Mouse (Mus musculus) embryonic facial prominence, embryonic 12.5 days (tissue): ENCODE data around the gene Cenpl. TPM values are rescaled to one million over a fixed set of nuclear protein-coding genes. Genes with fewer than 3 reads are reported as not detected.
"Not testable (repeated sequence)": the region's sequence is repeated elsewhere in the genome, so short reads cannot be mapped to it uniquely, and the experiment has no call there.

Experiments used
- ATAC-seq: fragments of 200-750 bp; cut with Nextera tagmentation; 2 replicates; pipeline ENCODE4 v1.8.0; 2017; ENCODE audit not compliant: insufficient number of reproducible peaks, insufficient read depth, low FRiP score, low TSS enrichment
- H3K27ac ChIP-seq: fragments of 300-500 bp; sonication (generic); 2 replicates; pipeline ENCODE4 v1.5.1; 2016; ENCODE audit warnings: mild to moderate bottlenecking
- H3K27me3 ChIP-seq: fragments of 300-500 bp; sonication (generic); 2 replicates; pipeline ENCODE4 v1.6.1; 2016; ENCODE audit warnings: mild to moderate bottlenecking, moderate library complexity
- H3K36me3 ChIP-seq: fragments of 300-500 bp; sonication (generic); 2 replicates; pipeline ENCODE4 v1.6.1; 2016; ENCODE audit warnings: mild to moderate bottlenecking
- H3K4me1 ChIP-seq: fragments of 300-500 bp; sonication (generic); 2 replicates; pipeline ENCODE4 v1.6.1; 2016
- H3K4me2 ChIP-seq: fragments of 300-500 bp; sonication (generic); replicated peaks from 2 replicates; pipeline ENCODE4 v1.6.1; 2016; ENCODE audit warnings: mild to moderate bottlenecking, moderate library complexity
- H3K4me3 ChIP-seq: fragments of 300-500 bp; sonication (generic); 2 replicates; pipeline ENCODE4 v1.5.1; 2016; ENCODE audit warnings: mild to moderate bottlenecking
- H3K9ac ChIP-seq: fragments of 300-500 bp; sonication (generic); 2 replicates; pipeline ENCODE4 v1.6.1; 2016; ENCODE audit warnings: mild to moderate bottlenecking, moderate library complexity
- H3K9me3 ChIP-seq: fragments of 300-500 bp; sonication (generic); 2 replicates; pipeline ENCODE4 v1.6.1; 2016; ENCODE audit warnings: mild to moderate bottlenecking, moderate library complexity
- WGBS: fragments of 180-500 bp; shearing (Covaris S2); methylation state at CpG from one replicate; pipeline ENCODE4 v1.1.7; 2016; 5-methylcytosine and 5-hydroxymethylcytosine counted together
- polyA plus RNA-seq: library from polyadenylated mRNA; unstranded; fragments of >200 nt; fragmentation: Nextera tagmentation; extraction: Ambion mirVana; gene quantifications from 2 replicates; pipeline ENCODE4 v1.2.1, GENCODE M21; 2016

Cenpl gene
- polyA plus RNA-seq = 31.9 and 32.3 TPM in 2 replicates

GRCm38 (mm10) chr1:161070352-161071271, at the start of gene Cenpl, which contains the start of gene Dars2:
TSS of gene Cenpl (plus strand) at chr1:161070713.
TSS of gene Dars2 (minus strand) at chr1:161070658.
- peak within 1 kb of the TSS; percentile 76 for H3K9ac ChIP-seq
- 0 out of 2 replicates have a peak, but pooled peaks cover 4% of the 10 kb centered on the region for H3K36me3 ChIP-seq
- peak within 1 kb of the TSS; percentile 71 for H3K4me2 ChIP-seq
- peak within 1 kb of the TSS; percentile 75 for H3K27ac ChIP-seq
- H3K4me3 ChIP-seq = peak within 1 kb of the TSS; percentile 76
- ATAC-seq = peak; percentile 96
- WGBS = under 1% methylated on average over 57 of the region's 57 CpGs
- H3K27me3 ChIP-seq = no peaks in the 10 kb centered on the region
- H3K4me1 ChIP-seq = peaks cover 30% of the 10 kb centered on the region
- H3K9me3 ChIP-seq = no peaks in the 10 kb centered on the region

GRCm38 (mm10) chr1:161025410-161026210, 44.9 kb upstream of the Cenpl start:
- Histone ChIP-seq H3K36me3 (peaks cover 21% of the 10 kb centered on the region), H3K27me3 (no peaks in the 10 kb centered on the region), H3K9me3 (no peaks in the 10 kb centered on the region), H3K4me3 (no peak overlapping the region), H3K9ac (no peak overlapping the region), H3K4me1 (no peaks in the 10 kb centered on the region), H3K4me2 (no peak overlapping the region), H3K27ac (no peak overlapping the region)
- WGBS = 71% methylated on average over 5 of the region's 5 CpGs
- no peak for ATAC-seq

GRCm38 (mm10) chr1:161027196-161027595, 43.3 kb upstream of the Cenpl start:
- no peaks in the 10 kb centered on the region for H3K27me3 ChIP-seq
- peaks cover 32% of the 10 kb centered on the region for H3K36me3 ChIP-seq
- H3K9ac ChIP-seq = no peak overlapping the region
- no peaks in the 10 kb centered on the region for H3K4me1 ChIP-seq
- WGBS = 63% methylated on average over 2 of the region's 2 CpGs
- ATAC-seq = no peak
- no peak overlapping the region for H3K4me3 ChIP-seq
- no peak overlapping the region for H3K4me2 ChIP-seq
- H3K9me3 ChIP-seq = no peaks in the 10 kb centered on the region
- no peak overlapping the region for H3K27ac ChIP-seq

- H3K4me3 ChIP-seq, H3K9me3 ChIP-seq, ATAC-seq, H3K27me3 ChIP-seq, H3K27ac ChIP-seq, H3K4me2 ChIP-seq, H3K9ac ChIP-seq, H3K4me1 ChIP-seq: not testable (repeated sequence)
- 52% methylated on average over 1 of the region's 1 CpGs for WGBS
- peaks cover 34% of the 10 kb centered on the region for H3K36me3 ChIP-seq
Measured at GRCm38 (mm10) chr1:161028427-161028826, 42.1 kb upstream of the Cenpl start.

- H3K9me3 ChIP-seq = no peaks in the 10 kb centered on the region
- H3K4me2 ChIP-seq = no peak overlapping the region
- no peak overlapping the region for H3K27ac ChIP-seq
- H3K4me1 ChIP-seq = peaks cover 8% of the 10 kb centered on the region
- no peak overlapping the region for H3K4me3 ChIP-seq
- peaks cover 34% of the 10 kb centered on the region for H3K36me3 ChIP-seq
- ATAC-seq = no peak
- 91% methylated on average over 3 of the region's 3 CpGs for WGBS
- H3K27me3 ChIP-seq = no peaks in the 10 kb centered on the region
- no peak overlapping the region for H3K9ac ChIP-seq
Measured at GRCm38 (mm10) chr1:161030058-161030457, 40.5 kb upstream of the Cenpl start.

- Histone ChIP-seq H3K4me2 (no peak overlapping the region), H3K4me1 (peaks cover 8% of the 10 kb centered on the region), H3K9me3 (no peaks in the 10 kb centered on the region), H3K36me3 (peaks cover 44% of the 10 kb centered on the region), H3K27me3 (no peaks in the 10 kb centered on the region), H3K4me3 (no peak overlapping the region), H3K9ac (no peak overlapping the region), H3K27ac (no peak overlapping the region)
- ATAC-seq = no peak
- 83% methylated on average over 9 of the region's 9 CpGs for WGBS
Measured at GRCm38 (mm10) chr1:161031881-161032280, 38.6 kb upstream of the Cenpl start.

- Histone ChIP-seq H3K9ac (no peak overlapping the region), H3K4me3 (no peak overlapping the region), H3K36me3 (peaks cover 46% of the 10 kb centered on the region), H3K4me2 (no peak overlapping the region), H3K9me3 (no peaks in the 10 kb centered on the region), H3K27me3 (no peaks in the 10 kb centered on the region), H3K4me1 (peaks cover 8% of the 10 kb centered on the region), H3K27ac (no peak overlapping the region)
- no peak for ATAC-seq
- WGBS = 94% methylated on average over 7 of the region's 7 CpGs
Measured at GRCm38 (mm10) chr1:161032345-161032744, 38.2 kb upstream of the Cenpl start.

- Histone ChIP-seq H3K36me3 (peaks cover 61% of the 10 kb centered on the region), H3K4me3 (peak overlapping the region; percentile 84), H3K4me1 (peaks cover 13% of the 10 kb centered on the region), H3K27ac (peak overlapping the region; percentile 88), H3K9ac (peak overlapping the region; percentile 75), H3K9me3 (no peaks in the 10 kb centered on the region), H3K27me3 (no peaks in the 10 kb centered on the region), H3K4me2 (peak overlapping the region; percentile 53)
- ATAC-seq = no peak
- WGBS = 1% methylated on average over 21 of the region's 21 CpGs
Measured at GRCm38 (mm10) chr1:161033856-161034434, 36.6 kb upstream of the Cenpl start.

- WGBS = under 1% methylated on average over 75 of the region's 76 CpGs
- peaks cover 13% of the 10 kb centered on the region for H3K4me1 ChIP-seq
- no peaks in the 10 kb centered on the region for H3K27me3 ChIP-seq
- peaks cover 57% of the 10 kb centered on the region for H3K36me3 ChIP-seq
- peak; percentile 81 for ATAC-seq
- no peaks in the 10 kb centered on the region for H3K9me3 ChIP-seq
- peak within 1 kb of the TSS; percentile 66 for H3K4me2 ChIP-seq
- peak within 1 kb of the TSS; percentile 84 for H3K4me3 ChIP-seq
- H3K27ac ChIP-seq = peak within 1 kb of the TSS; percentile 92
- peak within 1 kb of the TSS; percentile 93 for H3K9ac ChIP-seq
Measured at GRCm38 (mm10) chr1:161034435-161035280, 35.9 kb upstream of the Cenpl start, which contains the start of gene Zbtb37. TSS of gene Zbtb37 (minus strand) at chr1:161034849.

GRCm38 (mm10) chr1:161035281-161035785, 35.2 kb upstream of the Cenpl start:
- WGBS = under 1% methylated on average over 14 of the region's 14 CpGs
- peak; percentile 42 for ATAC-seq
- peak overlapping the region; percentile 92 for H3K27ac ChIP-seq
- no peaks in the 10 kb centered on the region for H3K27me3 ChIP-seq
- peak overlapping the region; percentile 66 for H3K4me2 ChIP-seq
- peak overlapping the region; percentile 93 for H3K9ac ChIP-seq
- H3K4me3 ChIP-seq = peak overlapping the region; percentile 84
- peaks cover 13% of the 10 kb centered on the region for H3K4me1 ChIP-seq
- peaks cover 50% of the 10 kb centered on the region for H3K36me3 ChIP-seq
- no peaks in the 10 kb centered on the region for H3K9me3 ChIP-seq
